Mouse (Mus musculus): ENCODE data around the gene Gper1.

Gper1 gene

DNA sequence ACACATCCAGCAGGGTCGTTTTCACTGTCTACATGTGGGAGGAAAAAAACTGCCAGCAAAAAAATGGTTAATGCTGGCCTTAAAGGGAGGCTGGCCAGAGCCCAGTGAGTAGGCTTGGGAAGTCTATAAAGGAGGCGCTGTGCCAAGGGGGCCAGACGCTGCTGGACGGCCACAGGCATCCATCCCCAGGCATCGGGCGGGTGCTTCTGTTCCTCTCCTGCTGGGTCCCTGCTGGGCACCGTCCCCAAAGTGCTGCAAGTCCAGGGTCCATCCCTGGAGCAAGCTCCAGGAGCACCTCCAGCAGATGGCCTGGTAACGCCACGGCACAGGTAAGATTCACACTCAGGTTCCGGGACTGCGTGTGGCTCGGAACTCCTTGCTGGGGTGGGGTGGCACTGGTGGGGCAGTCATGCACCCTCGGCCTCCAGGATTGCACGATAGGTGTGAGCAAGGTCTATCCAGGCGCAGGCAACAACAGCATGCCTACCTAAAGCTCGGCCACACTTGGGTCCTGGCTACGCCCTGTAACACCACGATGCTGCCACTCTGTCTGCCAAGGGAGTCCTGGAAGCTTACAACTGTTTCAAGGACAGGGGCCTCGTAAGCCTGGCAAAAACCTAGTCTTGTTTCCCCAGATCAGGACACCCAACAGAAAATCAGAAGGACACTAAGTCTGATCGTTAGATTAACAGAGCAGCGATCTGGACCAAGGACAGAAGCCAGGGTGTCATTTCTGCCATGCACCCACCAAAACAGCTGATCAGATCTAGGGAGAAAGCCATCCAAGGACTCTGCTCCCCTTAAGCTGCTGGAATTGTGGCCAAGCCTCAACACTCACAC, at the start of gene Gper1:
Gper1 (plus strand) TSS at position 126 of the 840 bp plus-strand sequence.
- DNase-seq (ENCODE audit: low read depth, low spot score), result no peak

GRCm38 (mm10) chr5:139373889-139374444, 49.0 kb upstream of the Gper1 start:
- no peak for DNase-seq (ENCODE audit: low read depth, low spot score)

DNA sequence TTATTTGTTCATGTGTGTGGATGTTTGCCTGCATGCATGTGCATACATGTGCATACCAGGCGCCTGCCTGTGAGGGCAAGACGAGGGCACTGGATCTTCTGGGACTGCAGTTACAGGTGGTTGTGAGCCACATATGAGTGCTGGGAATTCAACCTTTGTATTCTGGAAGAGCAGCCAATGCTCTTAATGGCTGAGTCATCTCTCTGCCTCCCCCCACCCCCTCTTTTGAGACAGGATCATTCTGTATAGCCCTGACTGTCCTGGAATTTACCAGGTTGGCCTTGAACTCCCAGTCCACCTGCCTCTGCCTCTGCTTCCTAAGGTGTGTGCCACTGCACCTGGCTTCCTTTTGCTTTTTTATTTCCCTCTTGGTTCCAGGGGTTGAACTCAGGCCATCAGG, 48.1 kb upstream of the Gper1 start:
- DNase-seq (ENCODE audit: low read depth, low spot score), result peak; percentile 58

- DNase-seq (ENCODE audit: low read depth, low spot score), result no peak
Measured at GRCm38 (mm10) chr5:139377468-139378270, 45.3 kb upstream of the Gper1 start, which contains the start of gene Gpr146. Gpr146 (plus strand) TSS chr5:139377697.

DNA sequence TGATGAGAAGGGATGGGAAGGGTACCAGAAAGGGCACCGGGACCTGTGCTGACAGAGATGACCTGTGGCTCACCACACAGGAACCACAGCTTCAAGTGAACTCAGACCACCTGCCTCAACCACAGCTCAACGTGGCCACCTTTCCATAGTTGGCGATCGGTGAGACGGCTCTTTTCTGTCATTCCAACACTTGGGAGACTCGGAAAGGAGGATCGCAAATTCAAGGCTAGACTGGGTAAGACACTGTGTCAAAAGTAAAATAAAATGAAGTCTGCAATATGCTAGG, 44.7 kb upstream of the Gper1 start:
- no peak for DNase-seq (ENCODE audit: low read depth, low spot score)

DNA sequence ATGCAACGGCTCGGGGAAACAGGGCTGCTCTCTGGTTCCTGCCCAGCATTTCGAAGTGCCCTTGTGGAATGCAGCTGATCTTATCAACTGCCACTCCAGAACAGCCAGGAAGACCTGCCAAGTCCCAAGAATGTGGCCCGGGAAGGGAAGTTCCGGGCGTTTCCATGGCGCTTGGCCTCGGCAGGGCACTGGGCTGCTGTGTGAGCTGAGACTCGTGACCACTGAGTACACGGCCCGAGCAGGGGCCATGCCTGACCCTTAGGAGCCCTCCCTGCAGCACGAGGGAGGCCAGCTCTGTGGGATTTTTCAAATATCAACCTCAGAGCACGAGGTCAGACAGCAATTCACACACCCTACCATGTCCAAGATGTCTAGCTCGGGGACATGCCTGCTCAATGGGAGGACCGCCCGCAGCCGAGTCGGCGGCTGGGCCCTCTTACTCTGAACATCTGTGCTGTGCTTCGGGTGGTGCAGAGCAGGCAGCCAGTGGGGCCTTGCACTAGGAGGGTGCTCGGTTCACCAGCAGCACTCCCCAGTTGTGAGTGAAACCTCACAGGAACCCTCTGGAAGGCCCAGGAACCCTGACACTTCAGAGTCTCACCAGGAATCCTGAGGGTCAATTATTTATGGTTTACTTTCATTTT, 43.8 kb upstream of the Gper1 start:
- DNase-seq (ENCODE audit: low read depth, low spot score), result peak; percentile 36

GRCm38 (mm10) chr5:139379771-139380384, 43.1 kb upstream of the Gper1 start:
- DNase-seq (ENCODE audit: low read depth, low spot score), result no peak

- peak; percentile 88 for DNase-seq (ENCODE audit: low read depth, low spot score)
Measured at GRCm38 (mm10) chr5:139380385-139381248, 42.3 kb upstream of the Gper1 start.

DNA sequence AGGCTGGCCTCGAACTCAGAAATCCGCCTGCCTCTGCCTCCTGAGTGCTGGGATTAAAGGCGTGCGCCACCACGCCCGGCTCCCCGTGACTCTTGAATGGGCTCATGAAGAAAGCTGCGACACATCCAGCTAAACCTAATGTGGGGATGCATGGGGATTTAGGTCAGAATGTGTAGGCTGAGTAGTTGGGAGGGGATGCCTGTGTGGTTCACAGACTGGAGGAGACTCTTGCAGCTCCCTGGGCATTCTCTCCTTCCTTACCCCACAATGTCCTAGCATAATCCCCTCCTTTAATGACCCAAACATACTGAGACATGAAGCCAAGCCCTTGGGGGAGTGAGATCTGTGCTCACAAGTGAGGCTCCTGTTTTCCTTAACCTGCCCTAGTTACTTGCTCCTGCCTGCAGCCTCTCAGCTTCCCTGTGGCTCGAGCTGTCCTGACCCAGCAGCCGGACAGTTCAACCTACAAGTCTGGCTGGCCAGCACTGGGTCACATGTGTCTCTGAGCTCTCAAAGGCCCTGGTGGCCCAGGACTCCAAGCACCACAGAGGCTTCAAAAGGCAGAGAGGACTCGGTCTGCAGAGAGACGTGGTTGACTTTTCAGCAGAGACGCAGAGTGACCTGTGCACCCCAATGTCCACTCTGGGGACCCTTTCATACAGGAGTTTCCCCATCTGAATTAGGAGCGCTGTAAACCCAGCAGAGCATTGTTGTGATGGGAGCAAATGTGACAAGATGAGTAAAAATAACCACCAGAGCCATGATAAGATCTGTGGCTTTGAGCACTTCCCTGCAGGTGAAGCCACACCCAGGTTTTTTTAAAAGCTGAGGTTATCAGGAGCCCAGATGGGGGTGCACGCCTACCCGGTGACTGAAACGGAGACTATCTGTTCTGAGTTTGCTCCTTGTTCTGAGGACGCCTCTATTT, 41.1 kb upstream of the Gper1 start:
- no peak for DNase-seq (ENCODE audit: low read depth, low spot score)

DNA sequence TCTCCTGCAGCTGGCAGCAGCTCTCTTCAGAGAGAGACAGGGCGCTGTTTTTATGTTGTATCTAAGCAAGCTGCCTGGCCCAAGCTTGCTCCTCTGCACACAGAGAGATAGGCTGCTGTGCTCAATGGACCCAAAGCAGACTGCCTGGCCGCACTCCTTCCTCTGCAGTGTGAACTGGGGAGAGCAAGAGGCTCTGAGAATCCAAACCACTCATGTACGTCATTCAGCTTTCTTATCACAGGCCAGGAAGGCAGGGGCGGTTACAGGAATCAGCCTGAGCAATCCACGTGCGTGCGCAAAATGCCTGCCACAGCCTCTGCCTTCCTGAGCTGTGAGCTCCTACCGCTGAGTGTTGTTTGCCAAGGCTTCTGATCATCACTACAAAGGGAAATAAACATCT, 40.2 kb upstream of the Gper1 start:
- no peak for DNase-seq (ENCODE audit: low read depth, low spot score)

GRCm38 (mm10) chr5:139383234-139383633, 39.7 kb upstream of the Gper1 start:
- no peak for DNase-seq (ENCODE audit: low read depth, low spot score)

DNA sequence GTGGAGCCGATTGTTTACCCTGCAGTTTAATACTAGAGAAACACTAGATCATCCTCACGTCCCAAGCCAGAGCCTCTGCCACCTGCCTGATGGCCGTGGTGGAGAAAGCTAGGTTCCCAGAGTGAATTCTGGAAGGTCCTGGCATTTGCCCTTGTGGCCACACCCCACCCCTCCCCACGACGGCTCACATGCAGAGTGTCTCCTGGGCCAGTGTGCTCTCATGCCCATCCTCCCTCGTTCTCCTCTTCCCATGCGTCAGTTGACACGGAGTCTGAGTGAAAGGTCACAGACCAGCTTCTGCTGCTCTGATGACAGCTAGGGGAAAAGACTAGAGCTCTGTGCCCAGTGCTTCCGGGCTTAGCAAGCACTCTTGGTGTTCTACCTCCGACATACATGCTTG, 38.4 kb upstream of the Gper1 start:
- no peak for DNase-seq (ENCODE audit: low read depth, low spot score)

DNA sequence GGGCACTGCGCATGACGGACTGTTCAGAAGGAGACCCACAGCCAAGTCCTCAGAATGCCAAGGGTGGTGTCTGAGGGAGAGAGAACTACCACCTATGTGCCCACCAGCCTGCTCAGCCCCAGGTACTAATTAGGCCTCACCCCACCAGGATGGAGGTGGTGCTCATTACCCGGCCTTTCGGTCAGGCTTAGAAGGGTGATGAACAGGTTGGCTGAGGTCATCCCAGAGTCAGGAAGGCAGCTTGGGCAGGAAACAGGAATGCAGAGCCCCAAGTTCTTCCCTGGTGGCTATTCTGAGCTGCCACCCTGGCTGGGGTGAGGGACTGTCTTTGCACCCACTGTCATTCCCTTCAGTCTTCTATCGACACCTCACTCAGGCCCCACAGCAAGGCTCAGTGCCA, 36.9 kb upstream of the Gper1 start:
- no peak for DNase-seq (ENCODE audit: low read depth, low spot score)

GRCm38 (mm10) chr5:139387329-139388194, 35.4 kb upstream of the Gper1 start:
- no peak for DNase-seq (ENCODE audit: low read depth, low spot score)

DNA sequence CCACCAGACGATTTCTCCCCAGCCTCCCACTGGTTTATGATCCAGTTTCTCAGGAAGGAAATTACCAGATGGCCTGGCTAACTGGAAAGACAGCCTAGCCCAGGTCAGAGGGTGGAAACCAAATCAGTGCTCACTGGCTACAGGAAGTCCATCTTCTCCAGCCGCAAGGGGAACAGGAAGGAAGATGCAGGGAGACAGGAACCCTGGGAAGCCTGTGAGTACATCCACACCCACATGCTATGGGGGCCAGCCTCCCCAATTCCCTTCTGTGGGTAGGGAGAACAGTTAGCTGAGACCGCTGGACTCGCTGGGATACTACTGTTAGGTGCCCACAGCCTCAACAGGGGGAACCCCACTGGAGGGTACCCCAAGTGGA, 34.8 kb upstream of the Gper1 start:
- DNase-seq (ENCODE audit: low read depth, low spot score), result no peak

GRCm38 (mm10) chr5:139388694-139389675, 34.0 kb upstream of the Gper1 start:
- no peak for DNase-seq (ENCODE audit: low read depth, low spot score)

DNA sequence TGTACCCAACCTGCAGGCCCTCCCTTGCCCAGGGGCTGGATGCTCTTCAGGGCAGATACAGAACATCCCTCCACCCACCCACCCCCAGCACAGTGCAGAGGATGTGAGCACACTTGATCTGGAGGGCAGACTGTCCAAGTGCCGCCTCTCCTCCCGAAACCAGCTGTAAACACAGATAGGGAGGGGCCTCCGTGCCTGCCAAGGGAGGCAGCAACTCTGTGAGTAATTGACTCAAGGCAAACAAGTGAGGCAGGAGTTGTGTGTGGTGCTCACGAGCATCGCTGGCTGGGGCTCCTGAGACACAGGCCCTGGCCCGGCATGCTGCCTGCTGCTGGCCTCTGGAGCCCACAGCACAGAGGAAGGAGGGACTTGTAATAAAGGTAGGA, 33.3 kb upstream of the Gper1 start:
- no peak for DNase-seq (ENCODE audit: low read depth, low spot score)
